Mouse (Mus musculus) ES-Bruce4 (cell line): Measurements from ENCODE around the gene Gcdh.

Source experiments
- CTCF ChIP-seq: IDR thresholded peaks from one replicate; pipeline ENCODE4 v1.8.1; 2011; ENCODE audit warnings: low read depth, low read length
- EP300 ChIP-seq: IDR thresholded peaks from 2 replicates; pipeline ENCODE4 v1.6.1; 2011; ENCODE audit warnings: low read depth, low read length; ENCODE audit not compliant: insufficient read depth

GRCm38 (mm10) chr8:84889141-84889540 is 4.6 kb downstream of the Gcdh start:
- TF ChIP-seq CTCF, result no peak
- TF ChIP-seq EP300, result no peak
